Mouse (Mus musculus) megakaryocyte-erythroid progenitor cell, adult 5-6 weeks (primary cell): ENCODE measurements around the gene Dab1. TPM values are rescaled to one million over a fixed set of nuclear protein-coding genes. Genes with fewer than 3 reads are reported as not detected.

ENCODE experiments used
- ATAC-seq: replicated peaks from 2 replicates; pipeline ENCODE4 v1.8.0; 2016; ENCODE audit warnings: mild to moderate bottlenecking, inconsistent platforms; ENCODE audit not compliant: severe bottlenecking, poor library complexity, low FRiP score, low TSS enrichment
- total RNA-seq, 2 experiments: library from RNA; stranded (forward) in 1 of 2; stranded (reverse) in 1 of 2; fragments of 200-1000, 215-1000 nt in 1 of 2; fragments of >200 nt in 1 of 2; fragmentation: Nextera tagmentation in 1 of 2; gene quantifications; 2 replicates each; pipeline ENCODE4 v1.2.3; 2014 to 2017

The Dab1 gene
- total RNA-seq, 2 experiments from 2014 or later, result not detected

- no peak for ATAC-seq
Observed at GRCm38 (mm10) chr4:104596936-104597335, 977.8 kb downstream of the Dab1 start.

- ATAC-seq, result no peak
Observed at GRCm38 (mm10) chr4:104597490-104598465, 978.6 kb downstream of the Dab1 start.

- no peak for ATAC-seq
Observed at GRCm38 (mm10) chr4:104602804-104603203, 983.6 kb downstream of the Dab1 start.

DNA sequence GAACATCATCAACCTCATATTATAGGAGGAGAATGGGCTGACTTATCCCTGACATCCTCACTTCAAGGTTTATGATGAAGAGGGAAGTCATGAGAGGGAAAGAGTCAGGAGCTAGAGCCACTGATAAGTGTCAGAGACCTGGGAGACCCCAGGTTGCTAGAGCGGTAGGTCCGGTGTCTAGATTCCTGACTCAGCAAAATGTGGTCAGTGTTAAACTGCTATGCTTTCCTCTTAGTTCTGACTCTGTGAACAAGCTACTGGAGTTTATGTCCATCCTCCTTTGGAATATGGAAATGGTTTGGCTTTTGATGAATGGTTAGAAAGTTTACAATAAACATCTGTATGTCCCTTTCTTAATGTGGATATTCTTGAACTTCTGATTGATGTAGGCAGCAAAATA lies 985.1 kb downstream of the Dab1 start:
- ATAC-seq, result no peak

DNA sequence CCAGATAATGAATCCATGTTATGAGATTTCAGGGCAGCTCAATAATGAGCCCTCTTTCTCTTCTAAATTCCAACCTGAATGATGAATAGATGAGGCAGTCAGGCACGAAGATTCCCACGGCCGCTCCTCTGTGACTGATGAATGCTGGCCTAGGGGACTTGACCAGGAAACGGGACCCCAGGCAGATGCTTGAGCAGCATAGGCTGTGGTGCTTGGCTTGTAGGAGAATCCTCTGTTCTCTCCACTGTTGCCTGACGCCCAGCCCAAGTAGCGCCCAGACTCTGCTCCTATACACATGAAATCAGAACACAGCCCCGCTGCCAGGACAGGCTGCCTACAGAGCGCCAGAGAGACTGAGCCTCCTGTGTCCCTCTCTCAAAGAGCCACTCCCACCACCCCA lies 987.7 kb downstream of the Dab1 start:
- ATAC-seq, result no peak

DNA sequence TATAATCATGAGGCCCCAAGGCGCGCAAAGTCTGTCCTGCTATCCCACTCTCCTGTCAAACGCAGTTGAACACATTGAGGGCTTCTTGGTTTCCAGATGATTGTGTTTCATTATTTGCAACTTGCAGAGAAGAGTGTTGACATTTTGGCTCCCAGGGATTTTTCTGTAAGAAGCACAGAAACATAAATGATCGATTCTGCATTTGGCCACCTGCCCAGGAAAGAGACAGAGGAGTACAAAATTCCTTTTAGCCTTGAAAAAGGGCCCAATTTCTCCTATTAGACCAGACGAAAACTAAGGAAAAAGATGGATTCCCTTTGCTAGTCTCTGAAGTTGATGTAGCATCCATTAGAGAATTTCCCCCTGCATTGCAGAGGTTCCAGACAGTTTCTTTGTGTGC lies 988.5 kb downstream of the Dab1 start:
- ATAC-seq, result no peak

GRCm38 (mm10) chr4:104619452-104619851 lies 1000.3 kb downstream of the Dab1 start:
- ATAC-seq, result no peak

GRCm38 (mm10) chr4:104625316-104625715 lies 1006.2 kb downstream of the Dab1 start:
- ATAC-seq, result no peak

DNA sequence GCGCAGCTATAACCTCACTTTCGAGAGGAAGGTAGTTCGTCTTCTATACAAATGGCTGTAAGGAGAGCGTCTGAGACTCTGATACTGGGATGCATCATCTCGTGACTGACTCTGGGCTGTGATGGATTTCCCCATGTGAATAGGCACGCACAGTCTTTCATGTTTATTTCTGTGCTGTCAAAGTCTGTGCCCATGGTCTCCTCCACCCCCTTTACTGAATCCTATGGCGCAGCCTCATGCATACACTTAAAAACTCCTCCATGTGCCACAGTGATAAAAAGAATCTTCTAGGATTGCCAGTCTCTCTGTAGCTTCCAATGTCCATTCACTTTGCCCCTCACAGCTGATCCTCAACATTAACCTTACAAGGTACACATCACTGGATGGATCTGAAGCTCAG lies 1009.5 kb downstream of the Dab1 start:
- no peak for ATAC-seq

DNA sequence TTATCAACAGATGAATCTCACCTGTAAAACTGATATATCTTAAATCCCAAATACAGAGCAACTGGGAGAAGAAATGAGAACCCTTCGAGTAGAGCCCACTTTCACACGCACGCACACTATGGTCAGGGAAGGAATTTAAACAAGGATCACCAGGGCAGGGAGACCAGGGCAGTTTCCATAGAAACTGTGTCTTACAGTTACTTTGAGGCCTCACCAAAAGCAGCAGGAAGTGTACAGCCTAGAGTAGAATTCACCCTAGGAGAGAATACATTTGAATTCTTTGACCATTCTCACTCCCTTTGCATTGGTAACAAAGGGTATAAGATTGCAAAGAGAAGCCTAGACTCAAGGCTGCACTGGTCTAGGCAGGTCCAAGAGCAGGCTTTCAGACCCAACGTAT lies 1017.9 kb downstream of the Dab1 start:
- no peak for ATAC-seq

GRCm38 (mm10) chr4:104640617-104641016 lies 1021.5 kb downstream of the Dab1 start:
- no peak for ATAC-seq

DNA sequence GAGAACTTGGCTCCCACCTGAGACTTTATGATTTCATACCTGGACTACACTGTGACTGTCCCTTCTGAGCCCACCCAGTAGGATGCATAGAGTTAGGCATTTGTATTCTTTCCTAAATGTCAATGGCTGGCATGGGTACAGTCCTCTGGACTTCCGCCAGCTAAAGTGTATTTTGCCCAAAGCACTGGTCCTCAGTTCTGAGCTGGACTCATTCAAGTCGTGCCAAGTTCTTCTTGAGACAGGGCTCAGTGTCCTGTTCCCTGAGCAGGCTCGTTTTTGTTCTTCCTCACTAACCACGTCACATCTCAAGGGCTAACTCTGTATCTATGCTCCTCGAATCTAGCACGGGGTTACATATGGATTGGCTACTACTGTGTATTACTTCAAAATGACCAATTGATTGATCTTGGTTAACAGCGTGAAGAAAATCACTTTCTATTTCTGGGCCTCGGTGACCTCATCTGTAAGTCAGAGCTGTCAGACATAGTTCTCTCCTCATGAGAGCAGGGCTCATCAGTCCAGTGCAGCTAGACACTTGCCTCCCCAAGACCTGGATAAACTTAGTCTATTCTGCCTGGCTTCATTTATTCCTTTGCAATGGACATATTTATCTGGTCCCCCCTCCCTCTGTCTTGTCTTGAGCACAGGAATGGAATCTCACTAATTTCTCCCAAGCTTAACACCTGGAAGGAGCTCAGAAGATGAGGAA lies 1023.8 kb downstream of the Dab1 start:
- ATAC-seq, result no peak

DNA sequence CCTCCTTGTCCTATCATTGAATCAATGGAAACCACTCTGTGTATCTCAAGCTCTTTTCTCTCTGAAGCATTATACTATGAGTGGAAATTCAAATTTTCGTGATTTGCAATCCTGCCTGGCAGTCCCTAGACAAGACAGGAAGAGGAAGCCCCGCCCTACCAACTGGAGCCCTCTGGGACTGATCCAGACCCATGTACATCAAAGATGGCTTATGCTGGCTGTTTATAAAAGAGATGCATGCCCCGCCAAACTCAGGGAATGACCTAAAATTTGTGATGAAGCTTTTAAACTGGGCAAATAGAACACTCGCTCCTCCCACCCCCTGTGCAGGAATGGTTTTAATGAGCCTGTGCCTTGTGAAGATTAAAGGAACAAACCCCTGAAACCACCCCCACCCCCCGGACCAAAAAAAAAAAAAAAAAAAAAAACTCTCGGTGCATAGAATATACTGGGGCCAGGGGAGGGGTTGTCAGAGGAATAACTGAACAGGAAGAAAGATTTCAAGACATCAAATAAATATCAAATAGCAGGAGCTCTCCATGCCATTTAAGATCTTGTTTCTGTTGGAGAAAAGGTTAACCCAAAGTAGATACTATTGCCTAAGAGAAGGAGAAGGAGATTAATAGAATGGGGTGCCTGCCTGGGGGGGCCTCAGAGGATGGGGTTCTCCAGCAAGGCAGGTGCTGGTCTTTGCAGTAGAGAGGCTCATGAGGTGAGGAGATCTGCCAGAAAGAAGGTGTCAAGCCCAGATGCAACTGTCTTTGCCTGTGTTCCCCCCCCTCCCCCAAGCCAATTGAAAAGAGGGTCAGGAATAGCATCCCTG lies 1024.6 kb downstream of the Dab1 start:
- ATAC-seq, result no peak

DNA sequence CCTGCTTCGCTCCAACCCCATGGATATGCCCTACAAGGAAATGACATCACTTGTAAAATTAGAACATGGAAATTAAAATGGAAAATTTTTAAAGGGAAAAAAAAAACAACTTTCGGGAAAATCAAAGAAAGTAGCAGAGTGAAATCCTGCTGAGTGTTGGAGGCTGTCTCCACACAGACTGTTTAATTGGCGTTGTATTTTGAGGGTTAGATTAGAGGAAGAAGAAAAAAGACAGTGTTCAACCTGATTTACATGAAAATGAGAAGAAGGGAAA lies 1025.1 kb downstream of the Dab1 start:
- no peak for ATAC-seq

DNA sequence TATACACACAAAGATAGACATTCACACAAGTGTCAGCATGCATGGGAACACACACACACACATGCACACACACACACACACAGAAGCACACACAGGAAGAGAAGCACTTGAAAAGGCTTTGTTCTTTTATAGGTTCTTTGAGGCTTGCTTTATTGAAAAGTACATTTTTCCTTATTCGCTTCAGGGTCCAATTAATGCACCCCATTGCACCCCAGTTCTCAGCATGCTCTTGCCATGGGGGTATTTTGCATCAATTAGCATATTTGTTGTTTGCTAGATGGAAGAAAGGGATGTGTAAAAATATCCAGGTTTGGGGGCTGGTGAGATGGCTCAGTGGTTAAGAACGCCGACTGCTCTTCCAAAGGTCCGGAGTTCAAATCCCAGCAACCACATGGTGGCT lies 1025.7 kb downstream of the Dab1 start:
- ATAC-seq, result no peak

DNA sequence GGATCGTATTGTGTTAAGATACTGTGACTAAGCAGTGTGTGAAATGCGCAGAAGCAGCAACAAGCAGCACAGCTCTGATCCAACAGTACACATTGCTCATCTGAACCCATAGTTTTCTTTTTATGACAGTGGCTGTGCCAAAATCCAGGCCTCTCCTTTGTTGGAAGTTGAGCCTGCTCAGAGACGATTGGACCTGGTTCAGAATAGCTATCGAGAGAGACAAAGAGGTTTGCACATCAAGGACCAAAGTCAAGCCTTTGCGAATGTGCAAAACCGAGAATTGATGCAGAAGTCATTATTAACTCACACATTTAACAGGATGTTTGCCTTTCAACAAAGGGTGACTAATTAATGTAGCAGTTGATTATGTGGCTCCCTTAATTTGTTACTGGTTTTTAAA lies 1032.6 kb downstream of the Dab1 start:
- no peak for ATAC-seq

- no peak for ATAC-seq
Observed at GRCm38 (mm10) chr4:104656728-104657127, 1037.6 kb downstream of the Dab1 start.

GRCm38 (mm10) chr4:104662841-104663614 lies 1043.9 kb downstream of the Dab1 start:
- no peak for ATAC-seq

DNA sequence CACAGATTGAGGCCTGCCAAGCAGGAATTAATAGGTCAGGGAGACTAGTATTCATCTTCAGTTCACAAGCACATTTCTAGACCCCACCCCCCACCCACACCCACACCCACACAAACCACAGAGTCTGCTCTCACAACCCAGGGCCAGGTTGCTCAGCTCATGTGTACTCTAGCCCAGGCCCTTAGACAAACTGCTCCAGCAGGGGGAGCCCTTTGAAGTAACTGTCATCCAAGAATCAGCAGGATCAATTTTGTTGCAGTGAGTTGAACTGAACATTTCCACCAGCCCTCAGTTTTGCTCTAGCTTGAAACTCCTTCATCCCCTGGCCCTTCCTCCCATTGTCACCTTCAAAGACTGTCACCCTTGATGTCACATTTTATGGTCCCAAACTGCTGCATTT lies 1046.4 kb downstream of the Dab1 start:
- ATAC-seq, result no peak
